Mouse (Mus musculus) monocyte, adult 5-6 weeks (primary cell): ENCODE measurements around the gene Hectd2. TPM values are rescaled to one million over a fixed set of nuclear protein-coding genes. Genes with fewer than 3 reads are reported as not detected.

Source experiments
- ATAC-seq: fragments of 153-309, 156-312 bp; replicated peaks from 2 replicates; pipeline ENCODE4 v1.8.0; 2017; ENCODE audit warnings: mild to moderate bottlenecking; ENCODE audit not compliant: low TSS enrichment, insufficient number of reproducible peaks, severe bottlenecking, poor library complexity, low FRiP score
- total RNA-seq: library from RNA; stranded (forward); fragments of 200-1000, 200-491, 200-594 nt; gene quantifications from 3 replicates; pipeline ENCODE4 v1.2.3, GENCODE M21; 2017

Hectd2 gene
- total RNA-seq, 1 experiment from 2014 or later, result 6.0 TPM

DNA sequence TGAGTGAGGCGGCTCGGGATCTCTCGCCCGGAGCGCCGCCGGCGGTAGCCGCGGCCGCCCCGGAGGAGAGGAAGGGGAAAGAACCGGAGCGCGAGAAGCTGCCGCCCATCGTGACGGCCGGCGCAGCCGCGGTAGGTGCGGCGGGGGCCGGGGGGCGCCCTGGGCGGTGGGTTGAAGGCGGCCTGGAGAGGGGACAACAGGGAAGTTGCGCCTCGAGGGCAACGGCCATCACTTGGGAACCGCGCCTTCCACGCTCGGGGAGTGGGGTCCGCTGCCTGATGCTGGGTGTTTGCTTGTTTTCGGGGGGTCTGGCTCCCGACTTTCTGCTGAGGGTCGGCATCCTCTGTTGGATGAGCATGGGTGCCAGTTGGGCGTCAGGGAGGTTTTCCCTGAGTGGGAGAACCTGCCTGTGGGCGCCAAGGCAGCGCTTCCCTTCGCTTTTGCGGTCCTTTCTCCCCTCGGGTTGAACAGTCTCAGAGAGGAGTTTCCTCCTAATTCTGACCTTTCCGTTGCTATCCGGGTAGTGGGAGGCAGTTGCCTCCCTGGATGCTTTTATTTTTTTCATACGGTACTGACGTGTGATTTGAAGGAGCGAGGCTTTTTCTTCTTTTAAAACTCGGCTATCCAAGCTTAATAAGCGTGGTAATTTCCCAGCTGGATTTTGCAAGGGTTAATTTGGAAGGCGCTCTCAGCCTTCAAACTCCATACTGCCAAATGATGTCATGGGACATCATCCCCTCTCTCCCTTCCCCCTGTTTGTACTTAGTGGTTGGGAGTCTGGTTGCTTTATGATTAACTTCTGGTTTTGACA is 551 bp downstream of the Hectd2 start:
- no peak; the same call in 1 of the 2 replicates for ATAC-seq

DNA sequence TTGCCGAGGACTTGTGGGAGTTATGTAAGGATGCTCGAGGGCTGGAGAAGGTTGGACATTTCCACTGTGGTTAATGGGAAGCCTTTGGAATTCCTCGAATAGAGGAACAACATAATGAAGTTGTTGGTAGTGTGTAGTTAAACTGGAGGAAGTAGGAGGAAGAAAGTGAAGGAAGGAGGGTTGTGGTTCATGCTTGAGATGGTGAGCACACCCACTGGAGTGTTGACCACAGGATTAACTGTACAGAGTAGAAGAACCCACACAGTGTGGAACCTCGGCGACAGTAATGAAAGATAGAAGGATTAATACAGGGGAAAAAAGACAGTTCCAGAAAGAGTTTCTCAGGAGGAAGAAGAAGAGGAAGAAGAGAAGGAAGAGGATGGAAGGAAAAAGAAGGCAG is 4.9 kb downstream of the Hectd2 start:
- ATAC-seq, result no peak

DNA sequence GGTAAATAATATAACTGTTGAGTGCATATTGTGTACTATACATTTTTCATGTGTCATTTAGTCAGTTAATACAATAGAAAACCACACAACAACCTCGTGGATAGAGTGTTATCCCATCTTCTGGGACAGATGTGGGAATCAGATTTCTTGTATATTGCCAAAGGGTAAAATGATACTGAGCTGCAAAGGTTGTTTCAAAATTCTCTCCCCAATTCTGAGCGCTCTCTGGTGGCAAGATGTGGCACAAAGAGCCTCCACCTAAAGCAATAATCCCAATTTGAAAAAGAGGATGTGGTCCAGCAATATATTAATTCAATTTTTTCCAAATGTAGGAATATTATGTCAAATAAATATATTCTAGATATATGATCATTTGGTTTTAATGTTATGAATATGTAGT is 5.7 kb downstream of the Hectd2 start:
- no peak for ATAC-seq

DNA sequence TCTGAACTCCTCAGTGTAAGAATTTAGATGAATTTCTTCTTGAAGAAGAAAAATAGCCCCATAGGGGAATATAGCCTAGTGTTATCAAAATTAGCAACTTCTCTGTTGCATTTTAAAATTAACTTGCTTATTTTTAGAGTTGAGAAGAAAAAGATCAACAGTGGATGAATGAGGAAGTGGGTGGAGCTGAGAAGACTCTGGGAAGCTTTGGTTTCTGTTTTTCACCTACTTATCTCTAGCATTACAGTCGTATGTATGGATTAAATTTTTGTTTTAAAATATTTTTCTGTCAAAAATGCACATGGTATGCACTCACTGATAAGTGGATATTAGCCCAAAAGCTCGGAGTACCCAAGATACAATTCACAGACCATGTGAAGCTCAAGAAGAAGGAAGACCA is 6.7 kb downstream of the Hectd2 start:
- ATAC-seq, result no peak

DNA sequence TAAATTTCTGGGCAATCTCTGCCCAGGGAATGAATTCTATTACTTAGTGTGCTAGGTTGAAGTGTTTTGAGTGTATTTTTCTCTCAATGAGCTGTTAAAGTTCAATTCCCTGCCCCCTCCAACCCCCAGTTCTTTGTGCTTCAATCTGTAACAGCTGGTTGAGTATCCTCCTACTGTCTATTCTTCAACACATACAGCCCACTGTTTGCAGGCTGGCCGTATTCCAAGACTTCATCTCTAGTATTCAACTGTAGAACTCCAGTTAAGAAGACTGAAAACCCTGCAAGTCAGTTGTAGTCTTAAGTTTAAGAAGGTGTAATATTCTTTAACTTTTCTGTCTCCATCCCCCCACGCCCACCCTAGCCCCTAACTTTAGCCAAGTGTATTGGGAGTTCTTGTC is 10.0 kb downstream of the Hectd2 start:
- no peak for ATAC-seq

DNA sequence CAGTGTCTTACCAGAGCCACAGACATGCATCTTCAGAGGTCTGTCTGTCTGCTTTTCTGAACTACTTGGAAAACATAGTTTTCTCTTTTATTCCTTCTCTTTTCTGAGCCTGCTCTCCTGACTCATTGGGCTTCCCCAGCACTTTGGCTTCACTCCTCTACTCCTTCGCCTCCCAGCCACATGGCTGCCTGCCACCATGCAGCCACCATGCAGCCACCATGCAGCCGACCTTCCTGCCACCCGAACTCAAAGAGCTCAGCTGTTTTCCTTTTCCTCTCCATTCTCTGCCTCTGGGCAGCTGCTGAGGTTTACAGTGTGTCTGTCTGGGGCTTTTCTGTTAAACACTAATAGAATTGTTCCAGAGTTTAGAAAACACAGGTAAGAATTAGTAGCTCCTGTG is 19.5 kb downstream of the Hectd2 start:
- ATAC-seq, result no peak

DNA sequence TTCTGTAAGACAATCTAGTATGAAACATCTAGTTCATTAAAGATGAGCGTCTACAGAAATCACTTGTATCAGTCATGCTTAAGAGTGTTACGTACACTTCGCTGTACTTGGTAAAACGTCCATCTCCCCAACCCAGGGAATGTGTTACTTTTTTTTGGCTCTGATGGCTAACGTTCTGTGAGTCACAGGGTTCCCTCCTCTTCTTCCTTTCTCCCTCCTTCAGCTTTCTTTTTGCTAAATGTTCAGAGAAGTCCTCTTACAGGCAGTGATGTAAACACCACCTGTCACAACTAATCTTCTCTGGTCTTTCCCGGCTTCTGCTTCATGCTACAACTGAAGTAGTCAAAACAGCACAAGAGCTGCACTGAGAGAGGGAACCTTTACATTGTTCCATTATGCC is 20.7 kb downstream of the Hectd2 start:
- ATAC-seq, result no peak

DNA sequence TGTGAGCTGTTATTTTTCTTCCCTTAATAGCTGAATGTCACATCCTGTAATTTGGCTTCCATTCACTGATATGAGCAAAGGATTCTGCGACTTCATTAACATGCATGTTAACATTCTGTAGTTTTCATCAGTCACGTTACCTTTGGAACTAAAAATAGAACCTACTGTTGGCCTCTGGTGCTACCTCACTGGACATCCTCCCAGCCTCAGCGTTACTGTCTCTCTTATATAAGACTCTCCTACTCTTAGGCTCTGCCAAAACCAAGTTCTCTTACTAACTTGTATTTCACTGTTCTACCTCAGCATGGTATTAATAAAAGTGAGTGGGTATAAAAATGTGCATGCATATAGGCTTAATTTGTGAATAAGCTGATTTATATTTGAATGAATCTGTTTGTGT is 26.4 kb downstream of the Hectd2 start:
- no peak for ATAC-seq

DNA sequence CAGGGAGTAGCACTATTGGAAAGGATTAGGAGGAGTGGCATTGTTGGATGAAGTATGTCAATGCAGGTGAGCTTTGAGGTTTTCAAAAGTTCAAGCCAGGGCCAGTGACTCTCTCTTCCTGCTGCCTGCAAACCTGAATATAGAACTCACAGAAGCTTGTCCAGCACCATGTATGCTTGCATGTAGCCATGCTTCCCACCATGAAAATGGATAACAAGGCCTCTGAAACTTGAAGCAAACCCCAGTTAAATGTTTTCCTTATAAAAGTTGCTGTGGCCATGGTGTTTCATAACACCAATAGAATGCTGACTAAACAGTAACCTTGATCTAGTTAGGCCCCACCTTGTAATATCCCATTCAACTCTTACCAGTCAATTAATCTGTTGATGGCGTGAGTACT is 27.7 kb downstream of the Hectd2 start:
- no peak for ATAC-seq

DNA sequence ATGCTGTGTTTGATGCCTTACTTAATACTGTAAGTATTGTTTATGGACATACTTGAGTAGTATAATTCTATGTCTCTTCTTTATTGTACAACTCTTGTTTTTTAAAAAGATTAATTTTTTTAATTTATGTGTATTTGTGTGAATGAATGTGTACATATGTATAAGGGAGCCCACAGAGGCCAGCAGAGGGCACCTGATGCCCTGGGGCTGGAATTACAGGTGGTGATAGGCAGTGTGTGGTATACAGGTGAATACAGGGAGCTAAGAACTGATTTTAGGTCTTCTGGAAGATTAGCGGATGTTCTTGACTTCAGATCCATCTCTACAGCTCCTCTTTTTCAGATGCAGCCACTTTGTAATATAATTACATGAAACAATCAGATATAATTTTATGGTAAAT is 31.1 kb downstream of the Hectd2 start:
- ATAC-seq, result no peak

DNA sequence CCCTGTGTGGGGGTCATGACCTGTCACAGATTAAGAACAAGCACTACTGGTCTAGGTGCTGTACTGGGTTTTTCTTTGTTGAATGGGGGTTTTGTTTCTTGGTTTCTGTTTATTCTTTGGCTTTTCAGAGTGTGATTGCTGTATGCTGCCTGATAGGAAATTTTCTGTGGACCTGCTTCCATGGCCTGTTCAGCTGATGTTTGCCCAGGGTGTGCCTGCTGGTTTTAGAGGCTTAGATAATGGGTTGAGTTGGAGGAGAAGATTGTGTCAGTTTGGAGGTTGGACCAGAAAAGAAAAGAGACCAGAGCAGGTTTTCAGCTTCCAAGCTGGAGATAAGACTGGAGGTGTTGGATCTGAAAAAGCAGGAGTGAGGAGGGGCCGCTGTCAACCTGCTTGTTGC is 40.0 kb downstream of the Hectd2 start:
- ATAC-seq, result no peak

DNA sequence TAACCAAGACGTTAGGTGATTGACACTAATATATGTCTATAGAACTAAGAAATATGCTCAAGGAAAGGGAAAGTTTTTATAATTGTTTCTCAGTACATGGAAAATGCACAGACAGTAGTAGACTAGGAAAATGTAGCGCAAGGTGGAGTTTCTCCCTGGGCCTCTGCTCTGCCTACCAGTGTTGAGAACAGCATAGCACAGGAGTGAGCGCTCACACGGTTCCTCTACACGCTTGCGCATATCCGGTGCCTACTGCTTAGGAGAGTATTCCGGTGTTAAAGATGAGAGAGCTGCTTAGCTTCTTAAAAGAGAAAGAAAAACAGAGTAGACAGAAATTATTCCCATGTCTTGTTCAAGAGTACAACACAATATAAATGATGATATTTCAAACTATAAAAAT is 47.4 kb downstream of the Hectd2 start:
- no peak for ATAC-seq

DNA sequence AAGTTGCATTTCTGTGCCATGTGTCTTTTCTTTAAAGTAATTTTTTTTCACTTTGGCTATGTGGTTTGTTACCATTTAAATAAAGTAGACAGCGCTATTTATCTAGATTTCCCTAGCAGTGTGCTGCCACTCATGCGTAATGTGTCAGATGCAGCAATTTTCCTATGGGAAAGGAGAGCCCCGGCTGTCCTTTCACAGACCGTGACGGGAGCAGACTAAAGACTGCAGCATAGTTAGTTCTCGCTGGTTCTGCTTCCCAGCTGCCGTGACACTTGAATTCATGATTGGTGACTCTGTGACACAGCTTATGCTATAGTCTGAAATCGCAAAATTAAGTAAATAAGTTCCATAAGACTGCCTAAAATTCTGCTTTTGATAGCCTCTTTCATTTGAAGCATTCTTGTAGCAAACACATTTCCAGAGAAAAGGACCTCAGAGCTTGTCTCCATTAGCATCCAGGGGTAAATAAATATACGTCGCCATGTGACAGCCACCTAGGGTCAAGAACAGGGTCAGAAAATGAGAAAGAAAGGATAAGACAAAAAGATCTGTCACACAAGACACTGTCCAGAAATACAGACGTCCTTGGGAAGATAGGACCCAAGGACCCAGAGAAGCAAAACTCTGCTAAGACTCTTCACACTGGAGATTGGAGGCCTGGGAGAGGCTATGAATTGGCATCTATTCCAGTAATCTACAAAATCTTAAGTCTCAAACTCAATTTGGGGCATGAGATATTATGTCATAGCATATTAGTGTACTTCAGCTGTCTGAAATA is 48.3 kb downstream of the Hectd2 start:
- no peak for ATAC-seq

DNA sequence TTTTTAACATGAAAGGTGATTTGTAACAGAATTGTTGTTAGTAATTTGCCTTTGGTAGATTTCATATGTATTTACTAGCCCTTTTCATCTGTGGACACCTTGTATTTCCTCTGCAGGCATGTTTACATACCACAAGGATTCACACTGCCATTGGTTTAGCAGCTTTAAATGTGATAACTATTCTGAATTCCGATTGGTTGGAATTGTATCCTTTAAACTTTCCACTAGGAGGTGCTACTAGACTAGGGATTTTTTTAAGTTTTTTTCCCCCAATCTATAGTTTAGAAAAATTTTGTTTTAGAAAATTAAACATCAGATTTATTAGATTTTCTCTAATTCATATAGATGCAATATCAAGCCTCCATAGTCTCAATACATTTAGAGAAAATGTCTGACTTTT is 51.8 kb downstream of the Hectd2 start:
- no peak for ATAC-seq

DNA sequence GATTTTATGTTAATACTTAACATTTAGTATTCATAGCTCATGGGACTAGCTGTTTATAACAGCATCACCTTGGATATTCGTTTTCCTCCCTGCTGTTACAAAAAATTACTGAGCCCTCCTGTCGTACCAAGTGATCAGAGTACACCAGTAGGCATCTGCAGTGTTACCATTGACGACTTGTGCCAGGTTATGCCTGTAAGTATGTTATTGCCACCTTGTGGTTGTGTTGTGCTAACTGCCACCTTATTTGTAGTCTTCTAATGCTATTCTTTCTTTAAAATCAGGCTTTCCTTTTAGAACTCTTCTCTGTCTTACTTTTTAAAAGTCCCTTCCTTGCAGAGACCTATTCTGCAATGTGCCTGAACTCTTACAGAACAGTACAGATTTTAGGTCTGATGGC is 54.8 kb downstream of the Hectd2 start:
- ATAC-seq, result no peak

DNA sequence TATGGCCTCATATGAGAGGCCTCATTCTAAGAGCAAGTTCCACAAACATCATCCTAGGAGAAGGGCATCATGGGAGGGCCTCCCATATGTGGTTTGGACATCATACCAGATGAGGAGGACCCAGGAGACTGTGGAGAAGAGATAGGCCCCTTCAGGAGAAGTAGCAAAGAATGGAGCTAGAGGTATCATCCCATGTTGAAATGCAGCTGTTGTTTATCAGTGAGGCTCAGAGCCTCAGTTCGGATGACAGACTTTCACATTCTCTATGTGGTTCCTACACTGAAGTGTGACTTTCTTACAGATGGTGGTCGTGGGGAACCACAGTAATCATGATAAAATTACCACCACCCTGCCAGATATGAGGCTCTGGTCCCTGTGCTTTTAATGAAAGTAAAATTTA is 55.9 kb downstream of the Hectd2 start:
- ATAC-seq, result no peak

DNA sequence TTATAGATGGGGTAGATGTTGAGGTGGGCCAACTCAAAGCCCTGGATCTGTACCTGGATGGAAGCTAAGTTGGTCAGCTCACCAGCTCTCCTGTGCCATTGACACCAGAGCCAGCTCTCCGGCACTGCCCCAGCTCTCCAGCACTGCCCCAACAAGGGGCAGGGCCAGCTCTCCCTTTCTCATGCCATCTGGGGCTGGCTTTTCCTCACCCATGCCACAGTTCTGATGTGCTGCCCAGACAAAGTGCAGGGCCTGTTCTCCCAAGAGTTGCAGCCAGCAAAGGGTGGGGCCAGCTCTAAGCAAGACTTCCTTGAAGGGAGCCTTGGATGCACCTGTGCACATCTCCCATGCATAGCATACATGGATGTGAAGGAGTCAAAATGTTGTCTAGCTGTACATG is 71.5 kb downstream of the Hectd2 start:
- ATAC-seq, result no peak

DNA sequence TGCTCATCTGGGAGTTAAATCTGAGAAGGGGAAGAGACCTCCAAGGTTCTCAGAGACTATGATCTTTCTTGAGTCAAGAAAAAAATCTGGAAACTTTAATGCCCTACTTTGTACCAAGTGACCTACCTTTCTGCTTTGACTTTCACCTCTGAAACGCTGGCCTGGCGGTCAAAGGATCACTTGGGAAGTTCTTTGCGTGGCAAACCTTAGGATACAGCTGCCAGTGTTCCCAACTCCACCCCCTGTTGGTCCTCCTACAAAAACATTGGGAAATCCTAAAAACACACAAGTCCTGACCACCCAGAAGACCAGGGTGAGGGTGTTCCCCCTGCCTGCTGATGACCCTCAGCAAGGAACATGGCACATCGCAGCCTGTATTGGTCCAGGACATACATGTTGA is 72.4 kb downstream of the Hectd2 start:
- no peak for ATAC-seq

DNA sequence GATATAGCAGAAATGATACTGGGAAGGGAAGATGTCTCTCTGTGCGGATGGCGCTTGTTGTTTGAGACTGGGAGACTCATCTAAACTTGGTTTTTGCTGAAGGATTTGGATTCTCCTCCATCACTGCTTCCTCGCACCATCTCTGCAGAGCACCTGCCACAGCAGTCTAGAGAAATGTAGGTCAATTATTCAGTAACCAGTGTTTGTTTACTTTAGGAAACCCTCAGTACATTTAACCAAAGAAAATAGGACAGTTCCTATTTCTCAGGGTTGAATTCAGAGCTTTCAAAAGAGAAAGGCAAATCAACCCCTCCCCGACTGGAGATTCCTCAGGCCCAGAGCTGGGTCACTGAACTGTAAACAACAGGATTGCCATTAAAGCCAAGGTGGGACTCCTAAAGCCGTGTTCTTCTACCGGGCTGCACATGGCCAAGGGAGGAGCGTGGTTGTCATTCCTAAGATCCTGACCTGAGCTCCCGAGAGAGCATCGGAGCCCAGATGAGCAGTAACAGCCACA is 75.0 kb downstream of the Hectd2 start:
- ATAC-seq, result no peak

DNA sequence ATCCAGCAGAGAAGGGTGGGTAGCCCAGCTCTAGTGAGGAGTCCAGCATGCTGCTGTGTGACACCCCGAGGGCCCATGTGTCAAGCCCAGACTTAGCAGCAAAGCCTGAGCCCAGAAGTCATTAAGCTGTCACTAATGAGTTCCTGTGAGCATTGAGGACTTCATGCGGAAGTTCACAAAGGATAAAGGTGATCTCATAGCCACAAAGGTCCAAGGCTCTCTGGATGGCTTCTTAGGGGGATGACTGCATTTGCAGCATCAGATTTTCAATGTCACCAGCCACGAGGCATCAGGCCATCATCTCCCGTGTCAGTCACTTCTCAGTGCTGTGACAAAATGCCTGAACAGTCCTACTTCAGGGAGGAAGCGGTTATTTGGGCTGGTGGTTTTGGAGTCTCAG is 75.9 kb downstream of the Hectd2 start:
- no peak for ATAC-seq
